Mouse (Mus musculus) CH12.LX (cell line): ENCODE data around the gene Slc4a1. TPM values are rescaled to one million over a fixed set of nuclear protein-coding genes. Genes with fewer than 3 reads are reported as not detected.

ENCODE experiments used
- DNase-seq: peaks from one replicate; pipeline ENCODE4 v3.0.0-alpha.2; 2013; ENCODE audit errors: extremely low read depth
- H3K27ac ChIP-seq: 2 replicates; pipeline ENCODE4 v1.5.1; 2012; ENCODE audit warnings: low read depth, mild to moderate bottlenecking, control low read depth, moderate library complexity; ENCODE audit not compliant: insufficient read depth
- H3K27me3 ChIP-seq: replicated peaks from 2 replicates; pipeline ENCODE3; 2012; ENCODE audit warnings: inconsistent platforms
- H3K36me3 ChIP-seq, 2 experiments: replicated peaks in 1 of 2; 2 replicates each; pipeline versions ENCODE3 to v1.6.1; 2012; ENCODE audit warnings: inconsistent platforms in 1 of 2, low read length in 1 of 2, mild to moderate bottlenecking in 1 of 2, mixed read lengths in 1 of 2, moderate library complexity in 1 of 2; ENCODE audit not compliant: control insufficient read depth in 1 of 2, insufficient read depth in 1 of 2
- H3K4me1 ChIP-seq, 2 experiments: 2 replicates each; pipeline ENCODE4 v1.6.1; 2012; ENCODE audit warnings: inconsistent platforms in 1 of 2, moderate library complexity in 1 of 2; ENCODE audit not compliant: insufficient read depth in 2 of 2, control insufficient read depth in 1 of 2
- H3K4me2 ChIP-seq: 2 replicates; pipeline ENCODE4 v1.6.1; 2012; ENCODE audit warnings: low read depth, mild to moderate bottlenecking, control low read depth; ENCODE audit not compliant: poor library complexity, insufficient read depth, severe bottlenecking
- H3K4me3 ChIP-seq, 3 experiments: fragments of 150-350 bp in 1 of 3; sonication (generic) in 1 of 3; replicated peaks in 1 of 3; 2 replicates each; pipeline versions ENCODE3 to v1.5.1; 2011 to 2012; ENCODE audit warnings: low read depth in 2 of 3, low read length in 2 of 3, mild to moderate bottlenecking in 2 of 3, moderate library complexity in 2 of 3, control low read depth in 1 of 3, improper control_type of control experiment in 1 of 3, inconsistent platforms in 1 of 3, mixed read lengths in 1 of 3; ENCODE audit not compliant: poor library complexity in 1 of 3
- H3K79me2 ChIP-seq: replicated peaks from 2 replicates; pipeline ENCODE4 v1.6.1; 2012; ENCODE audit warnings: mild to moderate bottlenecking, moderate library complexity; ENCODE audit not compliant: control insufficient read depth, poor library complexity, insufficient read depth, severe bottlenecking; ENCODE audit errors: extremely low read depth
- H3K9ac ChIP-seq: 2 replicates; pipeline ENCODE4 v1.6.1; 2012; ENCODE audit warnings: low read depth, mild to moderate bottlenecking, control low read depth, moderate library complexity; ENCODE audit not compliant: insufficient read depth
- H3K9me3 ChIP-seq: replicated peaks from 2 replicates; pipeline ENCODE3; 2012; ENCODE audit warnings: low read length, inconsistent platforms, mixed read lengths
- BHLHE40 ChIP-seq: IDR thresholded peaks from 2 replicates; pipeline ENCODE4 v1.6.1; 2011; ENCODE audit warnings: mild to moderate bottlenecking, low read depth, low read length, improper control_type of control experiment
- CHD2 ChIP-seq: IDR thresholded peaks from 2 replicates; pipeline ENCODE4 v1.6.1; 2011; ENCODE audit warnings: low read length, improper control_type of control experiment
- CTCF ChIP-seq, 2 experiments: IDR thresholded peaks in 1 of 2; conservative IDR thresholded peaks in 1 of 2; 2 replicates each; pipeline ENCODE4 v1.5.1; 2011 to 2012; ENCODE audit warnings: low read depth in 2 of 2, low read length in 2 of 2, improper control_type of control experiment in 1 of 2, inconsistent platforms in 1 of 2, mild to moderate bottlenecking in 1 of 2, moderate library complexity in 1 of 2
- ELF1 ChIP-seq: IDR thresholded peaks from 2 replicates; pipeline ENCODE4 v1.6.1; 2014; ENCODE audit warnings: low read depth, mild to moderate bottlenecking, inconsistent platforms, low read length, improper control_type of control experiment
- GABPA ChIP-seq: IDR thresholded peaks from 2 replicates; pipeline ENCODE4 v1.6.1; 2012; ENCODE audit warnings: low read depth, low read length, improper control_type of control experiment, inconsistent platforms; ENCODE audit not compliant: insufficient replicate concordance
- HCFC1 ChIP-seq: IDR thresholded peaks from 2 replicates; pipeline ENCODE4 v1.6.1; 2012; ENCODE audit warnings: low read depth, mild to moderate bottlenecking, inconsistent platforms, low read length, improper control_type of control experiment
- KAT2A ChIP-seq: IDR thresholded peaks from 2 replicates; pipeline ENCODE4 v1.6.1; 2012; ENCODE audit warnings: low read length, improper control_type of control experiment, inconsistent platforms; ENCODE audit not compliant: insufficient replicate concordance
- MAFK ChIP-seq: IDR thresholded peaks from 2 replicates; pipeline ENCODE4 v1.6.1; 2011; ENCODE audit warnings: low read length, improper control_type of control experiment; ENCODE audit not compliant: insufficient replicate concordance
- MXI1 ChIP-seq: IDR thresholded peaks from 2 replicates; pipeline ENCODE4 v1.6.1; 2011; ENCODE audit warnings: mild to moderate bottlenecking, low read depth, low read length, improper control_type of control experiment
- NRF1 ChIP-seq: IDR thresholded peaks from 2 replicates; pipeline ENCODE4 v1.6.1; 2014; ENCODE audit warnings: low read depth, mild to moderate bottlenecking, inconsistent platforms, low read length, improper control_type of control experiment, moderate library complexity
- PAX5 ChIP-seq: IDR thresholded peaks from 2 replicates; pipeline ENCODE4 v1.6.1; 2012; ENCODE audit warnings: low read length, inconsistent platforms, mixed read lengths
- POLR2A ChIP-seq: IDR thresholded peaks from 2 replicates; pipeline ENCODE4 v1.6.1; 2011; ENCODE audit warnings: low read depth, mild to moderate bottlenecking, improper control_type of control experiment, low read length
- POLR2AphosphoS2 ChIP-seq: IDR thresholded peaks from 2 replicates; pipeline ENCODE4 v1.6.1; 2011; ENCODE audit warnings: low read depth, low read length, improper control_type of control experiment
- RAD21 ChIP-seq: IDR thresholded peaks from 2 replicates; pipeline ENCODE4 v1.6.1; 2011; ENCODE audit warnings: low read depth, mild to moderate bottlenecking, low read length, improper control_type of control experiment, moderate library complexity
- SIN3A ChIP-seq: IDR thresholded peaks from 2 replicates; pipeline ENCODE4 v1.6.1; 2012; ENCODE audit warnings: low read length, improper control_type of control experiment, inconsistent platforms
- SMC3 ChIP-seq: IDR thresholded peaks from 2 replicates; pipeline ENCODE4 v1.6.1; 2011; ENCODE audit warnings: low read depth, low read length, improper control_type of control experiment
- TCF12 ChIP-seq: IDR thresholded peaks from 2 replicates; pipeline ENCODE4 v1.6.1; 2014; ENCODE audit warnings: low read depth, mild to moderate bottlenecking, inconsistent platforms, low read length, improper control_type of control experiment
- ZC3H11A ChIP-seq: IDR thresholded peaks from 2 replicates; pipeline ENCODE4 v1.6.1; 2012; ENCODE audit warnings: low read depth, mild to moderate bottlenecking, inconsistent platforms, low read length, improper control_type of control experiment
- ZKSCAN1 ChIP-seq: IDR thresholded peaks from 2 replicates; pipeline ENCODE4 v1.6.1; 2012; ENCODE audit warnings: low read depth, inconsistent platforms, low read length, improper control_type of control experiment, borderline replicate concordance
- dilution Hi-C: fragments of 300-500 bp; cut with MboI; formaldehyde crosslinking; loops from 2 replicates; pipeline ENCODE4 v1.14.3; 2020; ENCODE audit warnings: low sequenced_read_pairs; ENCODE audit not compliant: extremely low pct_unique_long_range_greater_than_20kb, extremely low pct_ligation_motif_present
- in situ Hi-C: fragments of 300-500 bp; cut with MboI; formaldehyde crosslinking; loops from 3 replicates; pipeline ENCODE4 v1.14.3; 2019; ENCODE audit warnings: low sequenced_read_pairs, low pct_ligation_motif_present, low pct_unique_long_range_greater_than_20kb, mixed read lengths
- polyA plus RNA-seq: library from polyadenylated mRNA; unstranded; fragments of >175 nt; gene quantifications from 2 replicates; pipeline ENCODE4 v1.2.1, GENCODE M21; 2012; ENCODE audit warnings: low read depth; ENCODE audit not compliant: insufficient read length
- total RNA-seq, 2 experiments: library from RNA; depleted of rRNA; stranded (reverse); fragments of 300-350 nt in 1 of 2; fragments of >200 nt in 1 of 2; gene quantifications; 2 replicates each; pipeline ENCODE4 v1.2.3; 2012 to 2014

The Slc4a1 gene
- total and polyA plus RNA-seq, 3 experiments: 0.08 TPM; not detected in 2

- H3K27ac ChIP-seq: no peak overlapping the region
- peaks cover 25% of the 10 kb centered on the region for H3K79me2 ChIP-seq
- H3K36me3 ChIP-seq: peaks cover 63 to 79% of the 10 kb centered on the region in 2 experiments
- H3K9me3 ChIP-seq: no peaks in the 10 kb centered on the region
- no peak overlapping the region for H3K4me3 ChIP-seq
- DNase-seq: no peak
- peaks cover 23 to 64% of the 10 kb centered on the region in 2 experiments for H3K4me1 ChIP-seq
- no peak overlapping the region for H3K9ac ChIP-seq
- in situ Hi-C loops (no loop called here), dilution Hi-C loops (loop anchor here (25.0 kb wide), 1 partner anchor 100 kb away; the partner anchor contains the start of gene Slc25a39)
- peak; percentile 6; the same call in 1 of the 2 replicates for TF ChIP-seq CHD2
- peak; percentile 18; the same call in 1 of the 2 replicates for TF ChIP-seq POLR2A
- TF ChIP-seq MAFK: no peak
- TF ChIP-seq POLR2AphosphoS2: 0 out of 2 replicates have a peak, but pooled peaks have one; percentile 16
- H3K27me3 ChIP-seq: no peaks in the 10 kb centered on the region
- H3K4me2 ChIP-seq: no peak overlapping the region
These were observed 54.0 kb downstream of the Slc4a1 start for GRCm38 (mm10) chr11:102311966-102312365.

- H3K27me3 ChIP-seq: no peaks in the 10 kb centered on the region
- H3K4me3 ChIP-seq: peak overlapping the region in 1 of 3 experiments; percentile 59
- no peak for DNase-seq
- no peak overlapping the region for H3K9ac ChIP-seq
- H3K4me1 ChIP-seq: peaks cover 23 to 64% of the 10 kb centered on the region in 2 experiments
- H3K9me3 ChIP-seq: no peaks in the 10 kb centered on the region
- dilution Hi-C loops (loop anchor here (25.0 kb wide), 1 partner anchor 101 kb away; the partner anchor contains the start of gene Slc25a39), in situ Hi-C loops (no loop called here)
- no peak overlapping the region for H3K4me2 ChIP-seq
- H3K79me2 ChIP-seq: peaks cover 19% of the 10 kb centered on the region
- H3K27ac ChIP-seq: no peak overlapping the region
- H3K36me3 ChIP-seq: peaks cover 73 to 89% of the 10 kb centered on the region in 2 experiments
- peak; percentile 32; the same call in 1 of the 2 replicates for TF ChIP-seq SIN3A
- TF ChIP-seq MXI1: no peak
- no peak for TF ChIP-seq ZKSCAN1
- TF ChIP-seq CHD2: peak; percentile 69
These were observed 55.0 kb downstream of the Slc4a1 start for GRCm38 (mm10) chr11:102310768-102311695.

GRCm38 (mm10) chr11:102309821-102310617 lies 56.0 kb downstream of the Slc4a1 start:
- no peaks in the 10 kb centered on the region for H3K27me3 ChIP-seq
- dilution Hi-C loops (loop anchor here (25.0 kb wide), 1 partner anchor 102 kb away; the partner anchor contains the start of gene Slc25a39), in situ Hi-C loops (no loop called here)
- DNase-seq: peak; percentile 70
- peak overlapping the region; percentile 45 to 62 (median 59) for H3K4me3 ChIP-seq
- H3K79me2 ChIP-seq: peaks cover 12% of the 10 kb centered on the region
- no peak for TF ChIP-seq ZKSCAN1
- no peak for TF ChIP-seq PAX5
- peak in 1 of 2 experiments; percentile 61; a peak in 2 of 4 replicates for TF ChIP-seq CTCF (conservative IDR thresholded peaks at IDR 0.05 in 1 of 2, IDR thresholded peaks at IDR 0.05 in 1 of 2; ENCODE audit: low read depth in 2 of 2, low read length in 2 of 2)
- TF ChIP-seq SMC3: peak; percentile 55
- peak; percentile 46 for TF ChIP-seq RAD21
- TF ChIP-seq MXI1: no peak
- TF ChIP-seq ZC3H11A: no peak
- TF ChIP-seq GABPA: no peak
- TF ChIP-seq BHLHE40: no peak
- TF ChIP-seq KAT2A: no peak
- no peak for TF ChIP-seq ELF1
- TF ChIP-seq NRF1: no peak
- no peak for TF ChIP-seq HCFC1
- 0 out of 2 replicates have a peak, but pooled peaks have one; percentile 31 for TF ChIP-seq TCF12
- H3K27ac ChIP-seq: peak overlapping the region; percentile 5
- H3K4me1 ChIP-seq: peaks cover 20 to 58% of the 10 kb centered on the region in 2 experiments
- H3K9me3 ChIP-seq: no peaks in the 10 kb centered on the region
- H3K36me3 ChIP-seq: peaks cover 77 to 95% of the 10 kb centered on the region in 2 experiments
- peak overlapping the region; percentile 27; the same call in 1 of the 2 replicates for H3K9ac ChIP-seq
- peak overlapping the region; percentile 71 for H3K4me2 ChIP-seq
